Mouse (Mus musculus) midbrain, embryonic 16.5 days (tissue): ENCODE measurements around the gene Olfr1115. TPM values are rescaled to one million over a fixed set of nuclear protein-coding genes. Genes with fewer than 3 reads are reported as not detected.
"Not testable (repeated sequence)": the region's sequence is repeated elsewhere in the genome, so short reads cannot be mapped to it uniquely, and the experiment has no call there.

Experiments
- ATAC-seq: fragments of 200-750 bp; cut with Nextera tagmentation; 2 replicates; pipeline ENCODE4 v1.8.0; 2017; ENCODE audit warnings: moderate TSS enrichment
- H3K27ac ChIP-seq: fragments of 300-500 bp; sonication (generic); 2 replicates; pipeline ENCODE4 v1.5.1; 2014; ENCODE audit warnings: mild to moderate bottlenecking, low read length, mixed read lengths
- H3K27me3 ChIP-seq: fragments of 300-500 bp; sonication (generic); 2 replicates; pipeline ENCODE4 v1.6.1; 2014; ENCODE audit warnings: low read depth, low read length, mixed read lengths; ENCODE audit not compliant: control insufficient read depth, insufficient read depth
- H3K36me3 ChIP-seq: fragments of 300-500 bp; sonication (generic); 2 replicates; pipeline ENCODE4 v1.6.1; 2014; ENCODE audit warnings: mild to moderate bottlenecking, low read length, moderate library complexity, mixed read lengths; ENCODE audit not compliant: control insufficient read depth, insufficient read depth
- H3K4me1 ChIP-seq: fragments of 300-500 bp; sonication (generic); 2 replicates; pipeline ENCODE4 v1.6.1; 2014; ENCODE audit warnings: mild to moderate bottlenecking, low read length, mixed read lengths; ENCODE audit not compliant: control insufficient read depth, insufficient read depth
- H3K4me2 ChIP-seq: fragments of 300-500 bp; sonication (generic); 2 replicates; pipeline ENCODE4 v1.6.1; 2014; ENCODE audit warnings: mild to moderate bottlenecking, low read length, mixed read lengths
- H3K4me3 ChIP-seq: fragments of 300-500 bp; sonication (generic); 2 replicates; pipeline ENCODE4 v1.5.1; 2014; ENCODE audit warnings: low read depth, mild to moderate bottlenecking, low read length, moderate library complexity, mixed read lengths
- H3K9ac ChIP-seq: fragments of 300-500 bp; sonication (generic); 2 replicates; pipeline ENCODE4 v1.6.1; 2014; ENCODE audit warnings: low read depth, low read length, mixed read lengths
- H3K9me3 ChIP-seq: fragments of 300-500 bp; sonication (generic); replicated peaks from 2 replicates; pipeline ENCODE4 v1.6.1; 2014; ENCODE audit warnings: mild to moderate bottlenecking, low read length, mixed read lengths; ENCODE audit not compliant: control insufficient read depth, poor library complexity, severe bottlenecking
- WGBS: fragments of 180-500 bp; shearing (Covaris S2); extraction: QIAGEN DNeasy Blood & Tissue Kit; methylation state at CpG from one replicate; pipeline ENCODE4 v1.1.7; 2014; 5-methylcytosine and 5-hydroxymethylcytosine counted together
- microRNA-seq: library from miRNA; unstranded; fragments of <30 nt; microRNA quantifications from one replicate; pipeline ENCODE4, GENCODE M21; 2017
- polyA plus RNA-seq: library from polyadenylated mRNA; unstranded; fragments of >200 nt; fragmentation: Nextera tagmentation; extraction: Ambion mirVana; gene quantifications from 2 replicates; pipeline ENCODE4 v1.2.1, GENCODE M21; 2015

Olfr1115 gene
- not detected in 2 replicates for polyA plus RNA-seq

- Histone ChIP-seq H3K9ac (no peak within 1 kb of the TSS), H3K4me1 (no peaks in the 10 kb centered on the region), H3K27me3 (no peaks in the 10 kb centered on the region), H3K36me3 (no peaks in the 10 kb centered on the region), H3K4me3 (no peak within 1 kb of the TSS), H3K9me3 (no peaks in the 10 kb centered on the region), H3K27ac (no peak within 1 kb of the TSS), H3K4me2 (no peak within 1 kb of the TSS)
- 76% methylated on average over 2 of the region's 2 CpGs for WGBS
- ATAC-seq = no peak
These were observed at the start of gene Olfr1115 for GRCm38 (mm10) chr2:87247713-87248112. Gene Olfr1115, plus strand, starts transcription at chr2:87248013.

DNA sequence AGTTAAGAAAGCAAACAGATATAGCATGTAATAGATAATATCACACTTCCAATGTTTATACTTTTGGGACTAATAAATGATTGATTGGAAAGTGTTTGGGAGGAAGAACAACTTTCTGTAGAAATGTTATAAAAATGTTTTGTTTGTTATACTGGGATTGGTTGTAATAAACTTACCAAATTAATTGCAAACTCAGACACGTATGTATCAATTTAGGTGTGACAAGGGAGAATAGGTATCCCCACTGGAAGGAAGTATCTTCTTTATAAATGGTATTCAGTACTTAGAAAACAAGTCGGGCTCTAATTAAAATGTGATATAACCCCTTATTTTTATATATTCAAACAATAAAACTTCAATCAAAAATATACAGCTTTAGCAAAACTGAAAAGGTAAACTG lies 39.1 kb upstream of the Olfr1115 start, which contains the start of gene Olfr1113:
Gene Olfr1113 (plus strand): TSS at position 301 of the 400 bp plus-strand sequence.
- no peaks in the 10 kb centered on the region for H3K27me3 ChIP-seq
- no peak within 1 kb of the TSS for H3K27ac ChIP-seq
- whole genome bisulfite sequencing = 91% methylated on average over 2 of the region's 2 CpGs
- H3K4me1 ChIP-seq = no peaks in the 10 kb centered on the region
- no peak within 1 kb of the TSS for H3K4me2 ChIP-seq
- ATAC-seq = no peak
- H3K36me3 ChIP-seq = no peaks in the 10 kb centered on the region
- H3K9ac ChIP-seq = no peak within 1 kb of the TSS
- H3K9me3 ChIP-seq = 0 out of 2 replicates have a peak, but pooled peaks cover 2% of the 10 kb centered on the region
- H3K4me3 ChIP-seq = no peak within 1 kb of the TSS

GRCm38 (mm10) chr2:87267234-87267633 lies 19.4 kb downstream of the Olfr1115 start, which contains the start of gene Olfr1116:
Gene Olfr1116, plus strand, starts transcription at chr2:87267534.
- H3K4me2 ChIP-seq = no peak within 1 kb of the TSS
- H3K9ac ChIP-seq = no peak within 1 kb of the TSS
- H3K4me3 ChIP-seq = no peak within 1 kb of the TSS
- no peaks in the 10 kb centered on the region for H3K9me3 ChIP-seq
- H3K27ac ChIP-seq = no peak within 1 kb of the TSS
- no peak for ATAC-seq
- H3K27me3 ChIP-seq = no peaks in the 10 kb centered on the region
- H3K4me1 ChIP-seq = no peaks in the 10 kb centered on the region
- 83% methylated on average over 1 of the region's 1 CpGs for WGBS
- no peaks in the 10 kb centered on the region for H3K36me3 ChIP-seq

- not testable (repeated sequence) for ATAC-seq, H3K4me2 ChIP-seq, H3K36me3 ChIP-seq, H3K27me3 ChIP-seq, H3K4me3 ChIP-seq, H3K4me1 ChIP-seq, H3K9me3 ChIP-seq, H3K9ac ChIP-seq, H3K27ac ChIP-seq
These were observed 46.2 kb downstream of the Olfr1115 start for GRCm38 (mm10) chr2:87293977-87294376.

Small RNAs within 50 kb of the gene (microRNA-seq; reads per million reads assigned to microRNA genes)
- gene Gm27438 = not detected

Other genes with a start within 250 kb of the Olfr1115 start
- not detected in 2 replicates for gene Olfr1102, start 249.6 kb upstream of the Olfr1115 start, polyA plus RNA-seq
- gene Olfr1104, start 220.9 kb upstream of the Olfr1115 start, polyA plus RNA-seq = not detected in 2 replicates
- gene Olfr1105, start 211.5 kb upstream of the Olfr1115 start, polyA plus RNA-seq = not detected in 2 replicates
- not detected in 2 replicates for gene Olfr1106, start 195.7 kb upstream of the Olfr1115 start, polyA plus RNA-seq
- not detected in 2 replicates for gene Olfr1107, start 172.2 kb upstream of the Olfr1115 start, polyA plus RNA-seq
- gene Olfr1109, start 152.0 kb upstream of the Olfr1115 start, polyA plus RNA-seq = not detected in 2 replicates
- gene Olfr259, start 133.4 kb upstream of the Olfr1115 start, polyA plus RNA-seq = not detected in 2 replicates
- gene Olfr1110, start 107.7 kb upstream of the Olfr1115 start, polyA plus RNA-seq = not detected in 2 replicates
- gene Olfr1111, start 95.4 kb upstream of the Olfr1115 start, polyA plus RNA-seq = not detected in 2 replicates
- gene Olfr1112, start 60.2 kb upstream of the Olfr1115 start, polyA plus RNA-seq = not detected in 2 replicates
- gene Olfr1113, start 39.0 kb upstream of the Olfr1115 start, polyA plus RNA-seq = not detected in 2 replicates
- gene Olfr1116, start 19.5 kb downstream of the Olfr1115 start, polyA plus RNA-seq = not detected in 2 replicates
- not detected in 2 replicates for gene Olfr1118, start 59.6 kb downstream of the Olfr1115 start, polyA plus RNA-seq
- not detected in 2 replicates for gene Olfr1120, start 106.8 kb downstream of the Olfr1115 start, polyA plus RNA-seq
- not detected in 2 replicates for gene Olfr1121, start 121.9 kb downstream of the Olfr1115 start, polyA plus RNA-seq
- gene Olfr1122, start 137.8 kb downstream of the Olfr1115 start, polyA plus RNA-seq = not detected in 2 replicates
- gene Olfr1123, start 168.6 kb downstream of the Olfr1115 start, polyA plus RNA-seq = not detected in 2 replicates
- 0.08 TPM in 1 of 2 replicates, not detected in the other for gene Olfr1124, start 182.3 kb downstream of the Olfr1115 start, polyA plus RNA-seq
- not detected in 2 replicates for gene Olfr1126, start 205.9 kb downstream of the Olfr1115 start, polyA plus RNA-seq
- not detected in 2 replicates for gene Pramel7, start 249.1 kb downstream of the Olfr1115 start, polyA plus RNA-seq